Mouse (Mus musculus): ENCODE measurements around the gene Faim2.

The Faim2 gene

DNA sequence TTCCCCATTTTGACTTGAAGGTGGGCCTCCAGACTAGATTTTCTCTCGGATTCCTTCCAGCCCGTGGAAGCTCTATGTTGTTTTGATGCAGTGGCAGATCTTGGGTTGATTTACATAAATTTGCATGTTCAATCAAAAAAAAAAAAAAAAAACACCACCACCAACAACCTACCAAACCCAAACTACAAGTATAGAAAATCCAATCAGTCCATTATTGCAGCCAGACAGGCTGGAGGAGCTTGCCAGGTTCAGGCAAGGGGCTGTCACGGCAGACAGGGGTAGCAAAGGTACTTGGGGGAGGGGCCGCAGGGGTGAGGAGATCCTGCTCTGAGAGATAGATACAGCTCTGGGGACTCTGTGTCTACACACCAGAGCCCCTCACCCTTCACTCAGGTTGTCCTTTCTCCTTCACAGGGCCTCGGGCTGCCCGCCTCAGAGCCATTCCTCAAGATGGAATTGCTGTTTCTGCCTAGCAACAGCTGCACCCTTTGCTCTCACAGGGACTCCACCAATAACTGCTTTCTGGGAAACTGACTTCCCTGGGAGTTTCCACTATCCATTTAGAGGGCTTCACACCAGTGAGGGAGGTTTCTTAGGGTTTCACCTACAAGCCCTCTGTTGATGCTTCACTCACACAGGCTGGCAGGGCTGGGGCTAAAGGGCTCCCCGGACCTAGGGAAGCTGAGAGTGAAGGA, 73.2 kb downstream of the Faim2 start:
- Histone ChIP-seq H3K27me3 (ENCODE audit: insufficient read depth, low read length) (no peaks in the 10 kb centered on the region), H3K4me3 (replicated peaks; ENCODE audit: low read length) (no peak overlapping the region), H3K9me3 (ENCODE audit: low read length) (no peaks in the 10 kb centered on the region), H3K4me1 (replicated peaks; ENCODE audit: low read depth, low read length) (peaks cover 64% of the 10 kb centered on the region), H3K36me3 (ENCODE audit: insufficient read depth, low read length) (peaks cover 33% of the 10 kb centered on the region)
- TF ChIP-seq NANOG (IDR thresholded peaks at IDR 0.05; ENCODE audit: borderline replicate concordance, low read length) = no peak
- no peak for TF ChIP-seq POU5F1 (IDR thresholded peaks at IDR 0.05; ENCODE audit: borderline replicate concordance, low read length)

DNA sequence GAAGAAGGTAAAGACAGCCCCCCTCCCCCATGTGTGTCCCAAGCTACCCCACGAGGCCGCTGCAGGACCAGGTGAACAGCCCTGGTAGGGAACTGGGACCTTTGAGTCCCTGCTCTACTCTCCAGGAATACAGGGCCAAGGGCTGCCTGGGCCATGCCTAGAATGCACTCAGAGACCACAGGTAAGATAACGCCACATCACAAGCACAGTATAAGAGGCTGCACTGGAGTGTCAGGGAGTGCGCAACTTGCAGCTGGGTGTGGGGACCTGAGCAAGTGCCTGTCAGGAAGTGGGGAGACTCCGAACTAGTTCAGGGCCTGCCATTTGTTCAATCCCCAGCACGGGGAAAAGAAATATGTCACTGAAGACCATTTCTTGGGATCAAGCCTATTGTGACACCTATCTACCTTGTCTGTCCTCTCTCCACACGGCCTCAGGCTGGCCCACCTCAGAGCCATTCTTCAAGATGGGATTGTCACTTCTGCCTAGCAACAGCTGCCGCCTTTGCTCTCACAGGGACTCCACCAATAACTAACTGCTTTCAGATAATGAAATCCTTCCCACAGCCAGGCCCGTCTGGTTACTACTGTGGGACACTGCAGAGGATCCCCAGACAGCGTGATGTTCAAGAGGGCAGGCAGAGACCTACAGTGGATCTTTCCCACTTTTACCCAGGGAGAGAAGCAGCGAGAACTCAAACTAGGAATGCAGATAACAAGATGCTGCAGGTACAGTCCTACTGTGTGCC, 74.6 kb downstream of the Faim2 start:
- H3K9me3 ChIP-seq (ENCODE audit: low read length) = no peaks in the 10 kb centered on the region
- no peak overlapping the region for H3K4me3 ChIP-seq (replicated peaks; ENCODE audit: low read length)
- peaks cover 41% of the 10 kb centered on the region for H3K36me3 ChIP-seq (ENCODE audit: insufficient read depth, low read length)
- TF ChIP-seq CTCF (conservative IDR thresholded peaks at IDR 0.05; ENCODE audit: low read length) (no peak), NANOG (IDR thresholded peaks at IDR 0.05; ENCODE audit: borderline replicate concordance, low read length) (no peak), POU5F1 (IDR thresholded peaks at IDR 0.05; ENCODE audit: borderline replicate concordance, low read length) (no peak)
- peaks cover 70% of the 10 kb centered on the region for H3K4me1 ChIP-seq (replicated peaks; ENCODE audit: low read depth, low read length)
- H3K27me3 ChIP-seq (ENCODE audit: insufficient read depth, low read length) = no peaks in the 10 kb centered on the region

DNA sequence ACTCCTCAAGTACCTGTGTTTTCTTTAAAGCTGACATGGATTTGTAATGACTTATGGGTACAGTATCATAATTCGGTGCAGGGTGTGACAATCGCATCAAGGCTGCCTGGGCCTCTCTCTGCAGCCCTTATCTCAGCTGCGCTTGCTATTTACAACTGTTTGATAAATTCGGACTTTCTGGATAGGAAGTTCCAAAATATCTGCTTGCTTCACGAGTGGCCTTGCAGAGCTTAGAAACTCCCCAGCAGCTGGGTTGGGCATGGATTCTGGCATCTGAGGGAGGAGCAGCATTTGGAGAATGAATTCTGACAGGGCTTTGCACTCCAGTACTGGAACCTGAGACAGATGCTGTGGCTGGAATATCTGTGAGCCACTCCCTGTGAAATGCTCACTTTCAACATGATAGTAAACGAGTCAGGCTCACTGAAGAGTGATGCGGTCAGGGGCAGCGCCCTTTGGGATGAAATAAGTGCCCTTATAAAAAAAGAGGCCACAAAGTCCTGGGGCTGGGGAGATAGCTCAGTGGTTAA, 78.1 kb downstream of the Faim2 start:
- Histone ChIP-seq H3K4me3 (replicated peaks; ENCODE audit: low read length) (no peak overlapping the region), H3K4me1 (replicated peaks; ENCODE audit: low read depth, low read length) (peaks cover 50% of the 10 kb centered on the region), H3K36me3 (ENCODE audit: insufficient read depth, low read length) (peaks cover 46% of the 10 kb centered on the region), H3K9me3 (ENCODE audit: low read length) (no peaks in the 10 kb centered on the region), H3K27me3 (ENCODE audit: insufficient read depth, low read length) (no peaks in the 10 kb centered on the region)
- TF ChIP-seq CTCF (conservative IDR thresholded peaks at IDR 0.05; ENCODE audit: low read length) = no peak
- no peak for TF ChIP-seq NANOG (IDR thresholded peaks at IDR 0.05; ENCODE audit: borderline replicate concordance, low read length)
- no peak for TF ChIP-seq POU5F1 (IDR thresholded peaks at IDR 0.05; ENCODE audit: borderline replicate concordance, low read length)

DNA sequence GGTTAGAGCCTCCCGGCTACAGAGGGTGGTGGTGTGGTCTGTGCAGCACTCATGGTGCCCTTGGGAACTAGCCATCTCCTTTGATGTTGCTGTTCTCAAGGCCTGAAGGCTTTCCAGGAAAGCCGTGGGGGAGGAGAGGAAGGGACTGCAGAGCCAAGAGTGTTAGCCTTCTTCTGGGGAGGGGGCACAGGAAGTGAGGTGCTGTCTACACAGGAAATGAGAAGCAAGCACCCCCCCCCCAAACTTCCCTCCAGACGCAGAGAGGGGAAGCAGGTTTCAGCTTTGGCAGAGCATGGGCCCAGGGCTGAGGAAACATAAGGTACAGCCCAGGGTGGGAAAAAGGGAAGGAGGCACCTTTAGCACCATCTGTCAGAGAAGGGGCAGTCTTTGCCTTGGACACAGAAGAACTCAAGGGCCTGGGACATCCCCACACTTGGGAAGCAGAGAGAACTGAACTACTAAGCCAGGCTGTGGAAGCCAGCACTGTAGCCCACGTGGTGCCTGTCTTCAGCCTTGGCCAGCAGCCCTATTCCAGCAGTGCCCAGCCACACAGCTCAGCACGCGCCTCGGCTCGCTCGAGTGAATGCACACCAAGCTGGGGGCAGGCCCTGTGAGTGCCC, 78.7 kb downstream of the Faim2 start:
- Histone ChIP-seq H3K4me1 (replicated peaks; ENCODE audit: low read depth, low read length) (peaks cover 44% of the 10 kb centered on the region), H3K36me3 (ENCODE audit: insufficient read depth, low read length) (peaks cover 45% of the 10 kb centered on the region), H3K27me3 (ENCODE audit: insufficient read depth, low read length) (no peaks in the 10 kb centered on the region), H3K4me3 (replicated peaks; ENCODE audit: low read length) (no peak overlapping the region), H3K9me3 (ENCODE audit: low read length) (no peaks in the 10 kb centered on the region)
- TF ChIP-seq NANOG (IDR thresholded peaks at IDR 0.05; ENCODE audit: borderline replicate concordance, low read length) (no peak), POU5F1 (IDR thresholded peaks at IDR 0.05; ENCODE audit: borderline replicate concordance, low read length) (no peak), CTCF (conservative IDR thresholded peaks at IDR 0.05; ENCODE audit: low read length) (no peak)

Data from E14TG2a.4 (cell line).